Mouse (Mus musculus): ENCODE results near the gene Lima1.

DNA sequence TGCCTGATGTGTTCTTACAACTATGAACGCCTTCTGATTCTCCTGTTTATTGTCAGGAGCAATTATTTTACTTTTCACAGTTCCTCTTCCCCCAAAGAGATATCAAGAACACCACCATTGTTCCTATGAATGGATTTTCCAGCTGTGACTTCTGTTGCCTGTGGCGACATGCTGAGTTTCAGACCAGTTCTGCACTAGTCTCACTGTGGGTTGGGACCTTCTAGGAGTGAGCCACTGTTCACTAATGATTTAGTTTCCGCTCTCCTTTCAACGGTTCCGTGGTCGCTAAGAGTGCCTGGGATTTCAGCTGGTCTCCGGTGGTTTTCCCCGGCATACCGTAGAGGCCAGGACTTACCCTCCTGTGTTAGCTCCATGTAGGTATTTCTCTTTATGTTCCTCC, 29.6 kb upstream of the Lima1 start:
- TF ChIP-seq CTCF (IDR thresholded peaks at IDR 0.05; ENCODE audit: low read depth) (no peak), EP300 (optimal IDR thresholded peaks at IDR 0.05) (no peak)

All from stomach, postnatal 0 days (tissue).